Mouse (Mus musculus): ENCODE measurements around the gene Timp3. TPM values are rescaled to one million over a fixed set of nuclear protein-coding genes. Genes with fewer than 3 reads are reported as not detected.

The Timp3 gene
- total and polyA plus RNA-seq, 3 experiments, result 80.2 to 174 (median 154) TPM

- Histone ChIP-seq H3K4me3 (no peak overlapping the region), H3K36me3 (ENCODE audit: control insufficient read depth, insufficient read depth, low read length) (no peaks in the 10 kb centered on the region), H3K4me1 (ENCODE audit: control insufficient read depth, insufficient read depth, low read length) (no peaks in the 10 kb centered on the region), H3K27me3 (ENCODE audit: control insufficient read depth, insufficient read depth, low read length) (no peaks in the 10 kb centered on the region), H3K27ac (no peak overlapping the region), H3K79me2 (replicated peaks; ENCODE audit: control insufficient read depth, insufficient read depth, low read length) (no peaks in the 10 kb centered on the region), H3K9ac (ENCODE audit: low read depth, low read length) (no peak overlapping the region)
- TF ChIP-seq CTCF (IDR thresholded peaks at IDR 0.05), result no peak
- no peak for TF ChIP-seq EP300 (IDR thresholded peaks at IDR 0.05; ENCODE audit: insufficient read depth, low read depth, low read length)
- no peak for TF ChIP-seq POLR2A (IDR thresholded peaks at IDR 0.05; ENCODE audit: insufficient read depth, low read depth, low read length)
- intact Hi-C loops (cut with DNase I), result no loop called here
- DNase-seq, result no peak
- WGBS, result 72% methylated on average over 2 of the region's 2 CpGs
These were observed 80.5 kb downstream of the Timp3 start for GRCm38 (mm10) chr10:86380626-86381025.

- Histone ChIP-seq H3K27ac (no peak overlapping the region), H3K27me3 (ENCODE audit: control insufficient read depth, insufficient read depth, low read length) (no peaks in the 10 kb centered on the region), H3K4me1 (ENCODE audit: control insufficient read depth, insufficient read depth, low read length) (no peaks in the 10 kb centered on the region), H3K4me3 (no peak overlapping the region), H3K36me3 (ENCODE audit: control insufficient read depth, insufficient read depth, low read length) (no peaks in the 10 kb centered on the region), H3K79me2 (replicated peaks; ENCODE audit: control insufficient read depth, insufficient read depth, low read length) (no peaks in the 10 kb centered on the region), H3K9ac (ENCODE audit: low read depth, low read length) (no peak overlapping the region)
- WGBS, result 76% methylated on average over 9 of the region's 9 CpGs
- intact Hi-C loops (cut with DNase I), result no loop called here
- no peak for DNase-seq
- TF ChIP-seq EP300 (IDR thresholded peaks at IDR 0.05; ENCODE audit: insufficient read depth, low read depth, low read length), result no peak
- TF ChIP-seq CTCF (IDR thresholded peaks at IDR 0.05), result no peak
- no peak for TF ChIP-seq POLR2A (IDR thresholded peaks at IDR 0.05; ENCODE audit: insufficient read depth, low read depth, low read length)
These were observed 81.2 kb downstream of the Timp3 start for GRCm38 (mm10) chr10:86381150-86381921.

DNA sequence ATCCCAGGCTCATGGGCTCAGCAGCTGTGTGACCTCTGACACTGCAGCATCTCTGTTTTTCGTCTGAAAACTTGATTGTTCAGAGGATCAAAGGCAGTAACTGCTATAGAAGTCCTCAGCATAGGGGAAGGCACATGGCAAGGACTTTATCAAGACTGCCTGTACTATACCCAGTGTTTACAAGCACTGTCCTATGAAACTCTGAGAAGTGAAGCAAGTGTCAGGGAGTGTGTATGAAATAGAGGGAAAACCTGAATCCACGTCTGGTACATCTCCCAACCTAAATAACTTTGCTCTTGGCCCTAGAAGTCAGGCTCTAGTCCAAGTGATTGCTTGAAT is 81.7 kb downstream of the Timp3 start:
- WGBS, result 59% methylated on average over 2 of the region's 2 CpGs
- intact Hi-C loops (cut with DNase I), result no loop called here
- Histone ChIP-seq H3K4me1 (ENCODE audit: control insufficient read depth, insufficient read depth, low read length) (no peaks in the 10 kb centered on the region), H3K36me3 (ENCODE audit: control insufficient read depth, insufficient read depth, low read length) (no peaks in the 10 kb centered on the region), H3K9ac (ENCODE audit: low read depth, low read length) (no peak overlapping the region), H3K4me3 (no peak overlapping the region), H3K27me3 (ENCODE audit: control insufficient read depth, insufficient read depth, low read length) (no peaks in the 10 kb centered on the region), H3K79me2 (replicated peaks; ENCODE audit: control insufficient read depth, insufficient read depth, low read length) (no peaks in the 10 kb centered on the region), H3K27ac (no peak overlapping the region)
- DNase-seq, result no peak
- TF ChIP-seq CTCF (IDR thresholded peaks at IDR 0.05) (no peak), EP300 (IDR thresholded peaks at IDR 0.05; ENCODE audit: insufficient read depth, low read depth, low read length) (no peak), POLR2A (IDR thresholded peaks at IDR 0.05; ENCODE audit: insufficient read depth, low read depth, low read length) (no peak)

GRCm38 (mm10) chr10:86384655-86385054 is 84.5 kb downstream of the Timp3 start:
- no peak for DNase-seq
- 90% methylated on average over 2 of the region's 2 CpGs for WGBS
- Histone ChIP-seq H3K36me3 (ENCODE audit: control insufficient read depth, insufficient read depth, low read length) (no peaks in the 10 kb centered on the region), H3K79me2 (replicated peaks; ENCODE audit: control insufficient read depth, insufficient read depth, low read length) (no peaks in the 10 kb centered on the region), H3K27me3 (ENCODE audit: control insufficient read depth, insufficient read depth, low read length) (no peaks in the 10 kb centered on the region), H3K9ac (ENCODE audit: low read depth, low read length) (no peak overlapping the region), H3K4me1 (ENCODE audit: control insufficient read depth, insufficient read depth, low read length) (peaks cover 2% of the 10 kb centered on the region), H3K4me3 (no peak overlapping the region), H3K27ac (no peak overlapping the region)
- no peak for TF ChIP-seq POLR2A (IDR thresholded peaks at IDR 0.05; ENCODE audit: insufficient read depth, low read depth, low read length)
- no peak for TF ChIP-seq CTCF (IDR thresholded peaks at IDR 0.05)
- TF ChIP-seq EP300 (IDR thresholded peaks at IDR 0.05; ENCODE audit: insufficient read depth, low read depth, low read length), result no peak
- intact Hi-C loops (cut with DNase I), result no loop called here

DNA sequence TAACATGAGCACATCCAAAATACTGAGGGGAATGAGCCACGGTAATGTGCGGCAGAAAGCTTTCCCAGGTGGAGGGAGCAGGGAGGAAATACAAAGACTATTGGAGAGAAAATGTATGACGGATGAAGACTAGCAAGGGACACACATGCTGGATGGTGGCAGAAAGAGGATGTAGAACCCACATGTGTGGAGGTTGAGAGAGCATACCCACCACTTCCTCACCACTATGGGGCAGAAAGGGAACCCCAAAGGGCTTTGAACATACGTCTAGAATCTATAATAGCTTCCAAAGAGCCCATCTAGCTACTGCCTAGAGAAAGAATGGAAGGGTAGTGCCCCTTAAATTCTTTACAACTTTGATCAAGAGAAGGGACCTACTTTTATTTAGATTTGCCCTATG is 85.5 kb downstream of the Timp3 start:
- TF ChIP-seq EP300 (IDR thresholded peaks at IDR 0.05; ENCODE audit: insufficient read depth, low read depth, low read length) (no peak), CTCF (IDR thresholded peaks at IDR 0.05) (no peak), POLR2A (IDR thresholded peaks at IDR 0.05; ENCODE audit: insufficient read depth, low read depth, low read length) (no peak)
- Histone ChIP-seq H3K27ac (no peak overlapping the region), H3K79me2 (replicated peaks; ENCODE audit: control insufficient read depth, insufficient read depth, low read length) (no peaks in the 10 kb centered on the region), H3K4me3 (no peak overlapping the region), H3K9ac (ENCODE audit: low read depth, low read length) (no peak overlapping the region), H3K27me3 (ENCODE audit: control insufficient read depth, insufficient read depth, low read length) (no peaks in the 10 kb centered on the region), H3K4me1 (ENCODE audit: control insufficient read depth, insufficient read depth, low read length) (peaks cover 2% of the 10 kb centered on the region), H3K36me3 (ENCODE audit: control insufficient read depth, insufficient read depth, low read length) (no peaks in the 10 kb centered on the region)
- no peak for DNase-seq
- intact Hi-C loops (cut with DNase I), result no loop called here
- WGBS, result 90% methylated on average over 4 of the region's 4 CpGs

- H3K9ac ChIP-seq (ENCODE audit: low read depth, low read length), result no peak overlapping the region
- H3K4me3 ChIP-seq, result no peak overlapping the region
These were observed 86.1 kb downstream of the Timp3 start for GRCm38 (mm10) chr10:86386232-86386631.

More at GRCm38 (mm10) chr10:86386232-86386631, 86.1 kb downstream of the Timp3 start:
- Histone ChIP-seq H3K36me3 (ENCODE audit: control insufficient read depth, insufficient read depth, low read length) (no peaks in the 10 kb centered on the region), H3K27me3 (ENCODE audit: control insufficient read depth, insufficient read depth, low read length) (no peaks in the 10 kb centered on the region), H3K4me1 (ENCODE audit: control insufficient read depth, insufficient read depth, low read length) (peaks cover 2% of the 10 kb centered on the region), H3K79me2 (replicated peaks; ENCODE audit: control insufficient read depth, insufficient read depth, low read length) (no peaks in the 10 kb centered on the region), H3K27ac (no peak overlapping the region)
- TF ChIP-seq POLR2A (IDR thresholded peaks at IDR 0.05; ENCODE audit: insufficient read depth, low read depth, low read length) (no peak), EP300 (IDR thresholded peaks at IDR 0.05; ENCODE audit: insufficient read depth, low read depth, low read length) (no peak), CTCF (IDR thresholded peaks at IDR 0.05) (no peak)
- DNase-seq, result no peak
- 89% methylated on average over 4 of the region's 4 CpGs for WGBS
- intact Hi-C loops (cut with DNase I), result no loop called here

Data from heart, adult 2 months (tissue).